Mouse (Mus musculus) embryonic facial prominence, embryonic 12.5 days (tissue): Measurements from ENCODE around the gene Trmu. TPM values are rescaled to one million over a fixed set of nuclear protein-coding genes. Genes with fewer than 3 reads are reported as not detected.
A peak's percentile ranks its signal among the peaks of the same experiment; 100 is the strongest.

Experiments used
- ATAC-seq: fragments of 200-750 bp; cut with Nextera tagmentation; 2 replicates; pipeline ENCODE4 v1.8.0; 2017; ENCODE audit not compliant: insufficient number of reproducible peaks, insufficient read depth, low FRiP score, low TSS enrichment
- H3K27ac ChIP-seq: fragments of 300-500 bp; sonication (generic); 2 replicates; pipeline ENCODE4 v1.5.1; 2016; ENCODE audit warnings: mild to moderate bottlenecking
- H3K27me3 ChIP-seq: fragments of 300-500 bp; sonication (generic); 2 replicates; pipeline ENCODE4 v1.6.1; 2016; ENCODE audit warnings: mild to moderate bottlenecking, moderate library complexity
- H3K36me3 ChIP-seq: fragments of 300-500 bp; sonication (generic); 2 replicates; pipeline ENCODE4 v1.6.1; 2016; ENCODE audit warnings: mild to moderate bottlenecking
- H3K4me1 ChIP-seq: fragments of 300-500 bp; sonication (generic); 2 replicates; pipeline ENCODE4 v1.6.1; 2016
- H3K4me2 ChIP-seq: fragments of 300-500 bp; sonication (generic); replicated peaks from 2 replicates; pipeline ENCODE4 v1.6.1; 2016; ENCODE audit warnings: mild to moderate bottlenecking, moderate library complexity
- H3K4me3 ChIP-seq: fragments of 300-500 bp; sonication (generic); 2 replicates; pipeline ENCODE4 v1.5.1; 2016; ENCODE audit warnings: mild to moderate bottlenecking
- H3K9ac ChIP-seq: fragments of 300-500 bp; sonication (generic); 2 replicates; pipeline ENCODE4 v1.6.1; 2016; ENCODE audit warnings: mild to moderate bottlenecking, moderate library complexity
- H3K9me3 ChIP-seq: fragments of 300-500 bp; sonication (generic); 2 replicates; pipeline ENCODE4 v1.6.1; 2016; ENCODE audit warnings: mild to moderate bottlenecking, moderate library complexity
- WGBS: fragments of 180-500 bp; shearing (Covaris S2); methylation state at CpG from one replicate; pipeline ENCODE4 v1.1.7; 2016; 5-methylcytosine and 5-hydroxymethylcytosine counted together
- polyA plus RNA-seq: library from polyadenylated mRNA; unstranded; fragments of >200 nt; fragmentation: Nextera tagmentation; extraction: Ambion mirVana; gene quantifications from 2 replicates; pipeline ENCODE4 v1.2.1, GENCODE M21; 2016

Trmu gene
- polyA plus RNA-seq, 1 experiment from 2014 or later = 51.8 TPM

DNA sequence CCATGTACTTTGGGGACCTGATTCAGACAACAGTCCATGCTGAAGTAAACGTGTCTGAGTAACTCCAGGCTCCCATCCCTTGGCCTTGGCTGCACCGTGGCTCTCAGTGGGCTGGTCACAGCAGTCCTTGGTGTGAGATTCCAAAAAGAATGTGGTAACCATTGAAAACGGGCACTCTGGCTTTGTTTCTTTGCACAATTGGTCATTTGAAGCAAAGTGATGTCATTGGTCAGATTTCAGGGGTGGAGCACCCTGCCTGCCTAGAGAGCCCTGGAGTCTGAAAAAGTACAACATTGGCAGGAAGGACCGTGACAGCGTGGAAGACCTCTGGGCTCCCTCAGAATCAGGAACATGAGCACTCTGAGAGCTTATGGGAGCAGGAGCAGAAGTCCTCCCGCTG lies 20.3 kb downstream of the Trmu start:
- whole genome bisulfite sequencing = 62% methylated on average over 6 of the region's 6 CpGs
- H3K9ac ChIP-seq = no peak overlapping the region
- H3K4me1 ChIP-seq = no peaks in the 10 kb centered on the region
- peaks cover 55% of the 10 kb centered on the region for H3K36me3 ChIP-seq
- H3K4me3 ChIP-seq = no peak overlapping the region
- no peaks in the 10 kb centered on the region for H3K9me3 ChIP-seq
- H3K27me3 ChIP-seq = no peaks in the 10 kb centered on the region
- no peak overlapping the region for H3K27ac ChIP-seq
- ATAC-seq = no peak
- no peak overlapping the region for H3K4me2 ChIP-seq

DNA sequence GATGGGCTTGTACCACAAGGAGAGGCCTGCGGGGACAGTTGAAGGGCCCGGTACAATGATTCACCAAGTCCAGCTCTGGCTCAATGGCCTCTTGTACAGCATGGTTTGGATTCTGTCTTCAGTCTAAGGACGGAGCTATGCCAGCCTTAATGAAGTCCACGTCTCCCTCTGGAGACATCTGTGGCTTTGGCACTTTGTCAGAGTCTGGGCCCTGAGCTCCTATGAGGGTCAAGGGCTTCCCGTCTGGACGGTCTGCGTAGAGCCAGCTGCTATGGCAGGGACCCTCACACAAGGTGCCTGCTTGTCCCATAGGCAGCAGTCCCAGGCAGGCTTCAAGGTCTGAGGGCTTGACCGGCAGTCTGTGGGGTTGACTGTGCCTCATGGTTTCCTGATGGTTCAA lies 21.2 kb downstream of the Trmu start:
- H3K9me3 ChIP-seq = no peaks in the 10 kb centered on the region
- 88% methylated on average over 8 of the region's 8 CpGs for WGBS
- peaks cover 45% of the 10 kb centered on the region for H3K36me3 ChIP-seq
- no peak for ATAC-seq
- H3K4me1 ChIP-seq = no peaks in the 10 kb centered on the region
- H3K27ac ChIP-seq = no peak overlapping the region
- H3K4me2 ChIP-seq = no peak overlapping the region
- no peaks in the 10 kb centered on the region for H3K27me3 ChIP-seq
- H3K4me3 ChIP-seq = no peak overlapping the region
- no peak overlapping the region for H3K9ac ChIP-seq

GRCm38 (mm10) chr15:85900801-85901200 lies 21.7 kb downstream of the Trmu start:
- ATAC-seq = no peak
- Histone ChIP-seq H3K4me1 (no peaks in the 10 kb centered on the region), H3K36me3 (peaks cover 41% of the 10 kb centered on the region), H3K4me2 (no peak overlapping the region), H3K27ac (no peak overlapping the region), H3K9me3 (no peaks in the 10 kb centered on the region), H3K9ac (no peak overlapping the region), H3K27me3 (no peaks in the 10 kb centered on the region), H3K4me3 (no peak overlapping the region)
- 77% methylated on average over 12 of the region's 12 CpGs for WGBS

- no peak for ATAC-seq
- Histone ChIP-seq H3K4me3 (no peak overlapping the region), H3K27ac (no peak overlapping the region), H3K36me3 (peaks cover 24% of the 10 kb centered on the region), H3K27me3 (no peaks in the 10 kb centered on the region), H3K9me3 (no peaks in the 10 kb centered on the region), H3K4me2 (no peak overlapping the region), H3K4me1 (no peaks in the 10 kb centered on the region), H3K9ac (no peak overlapping the region)
- 74% methylated on average over 10 of the region's 10 CpGs for WGBS
These were observed 23.4 kb downstream of the Trmu start for GRCm38 (mm10) chr15:85902505-85902904.

GRCm38 (mm10) chr15:85903826-85904225 lies 24.7 kb downstream of the Trmu start:
- WGBS = 67% methylated on average over 8 of the region's 8 CpGs
- H3K9me3 ChIP-seq = no peaks in the 10 kb centered on the region
- peaks cover 16% of the 10 kb centered on the region; the same call in 1 of the 2 replicates for H3K36me3 ChIP-seq
- no peak overlapping the region for H3K4me3 ChIP-seq
- no peak overlapping the region for H3K4me2 ChIP-seq
- no peak overlapping the region for H3K27ac ChIP-seq
- no peak for ATAC-seq
- no peak overlapping the region for H3K9ac ChIP-seq
- H3K4me1 ChIP-seq = no peaks in the 10 kb centered on the region
- H3K27me3 ChIP-seq = no peaks in the 10 kb centered on the region

DNA sequence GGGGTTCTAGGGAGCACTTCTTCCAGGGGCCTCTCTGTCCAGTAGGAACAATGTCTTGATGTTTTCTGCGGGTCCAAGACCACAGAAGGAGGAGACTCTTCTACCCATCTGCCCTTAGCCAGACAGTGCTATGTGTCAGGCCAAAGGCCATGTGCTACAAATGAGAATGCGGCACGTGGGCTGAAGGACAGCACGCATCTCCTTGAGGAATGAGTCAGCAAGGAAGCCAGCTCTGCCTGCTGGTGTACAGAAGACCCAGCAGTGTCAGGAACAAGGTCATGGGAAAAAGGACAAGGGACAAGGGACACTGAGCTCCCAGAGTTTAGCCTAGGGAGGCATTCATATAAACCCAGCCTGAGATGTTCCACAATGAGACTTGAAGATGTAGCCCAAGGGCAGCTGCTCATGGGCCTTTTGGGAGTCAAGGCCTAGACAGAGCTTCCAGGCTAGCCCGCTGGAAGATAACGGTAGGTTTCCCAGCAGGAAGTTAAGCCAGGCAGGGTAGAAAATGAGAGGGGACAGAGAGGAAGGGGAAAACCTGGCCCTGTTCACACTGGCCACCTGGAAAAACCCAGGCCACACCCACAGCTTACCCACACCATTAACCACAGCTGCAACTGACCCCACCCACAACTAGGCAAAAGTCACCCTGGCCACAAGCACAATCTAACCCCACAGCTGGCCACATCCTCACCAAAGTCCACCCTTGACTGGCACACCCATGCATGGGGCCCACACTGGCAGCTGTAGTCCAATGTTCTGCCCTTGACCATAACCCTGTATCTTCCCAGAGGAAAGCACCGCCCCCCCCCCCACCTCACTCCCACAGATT lies 29.8 kb downstream of the Trmu start:
- Histone ChIP-seq H3K9me3 (no peaks in the 10 kb centered on the region), H3K9ac (no peak overlapping the region), H3K4me2 (no peak overlapping the region), H3K27ac (no peak overlapping the region), H3K4me1 (peaks cover 8% of the 10 kb centered on the region; the same call in 1 of the 2 replicates), H3K36me3 (no peaks in the 10 kb centered on the region), H3K4me3 (no peak overlapping the region), H3K27me3 (no peaks in the 10 kb centered on the region)
- ATAC-seq = no peak
- 91% methylated on average over 7 of the region's 7 CpGs for WGBS

GRCm38 (mm10) chr15:85909492-85909829 lies 30.3 kb downstream of the Trmu start:
- Histone ChIP-seq H3K27me3 (no peaks in the 10 kb centered on the region), H3K27ac (no peak overlapping the region), H3K4me3 (no peak overlapping the region), H3K9me3 (no peaks in the 10 kb centered on the region), H3K36me3 (no peaks in the 10 kb centered on the region), H3K4me1 (peaks cover 8% of the 10 kb centered on the region; the same call in 1 of the 2 replicates), H3K9ac (no peak overlapping the region), H3K4me2 (no peak overlapping the region)
- 83% methylated on average over 3 of the region's 3 CpGs for WGBS
- no peak for ATAC-seq

GRCm38 (mm10) chr15:85909931-85910330 lies 30.8 kb downstream of the Trmu start:
- Histone ChIP-seq H3K27me3 (no peaks in the 10 kb centered on the region), H3K4me1 (peaks cover 8% of the 10 kb centered on the region; the same call in 1 of the 2 replicates), H3K9ac (0 out of 2 replicates have a peak overlapping the region, but pooled peaks have one; percentile 15), H3K9me3 (no peaks in the 10 kb centered on the region), H3K4me2 (no peak overlapping the region), H3K36me3 (no peaks in the 10 kb centered on the region), H3K4me3 (no peak overlapping the region), H3K27ac (no peak overlapping the region)
- 51% methylated on average over 10 of the region's 10 CpGs for WGBS
- ATAC-seq = no peak

GRCm38 (mm10) chr15:85913605-85914004 lies 34.5 kb downstream of the Trmu start:
- no peak overlapping the region for H3K27ac ChIP-seq
- no peak overlapping the region for H3K9ac ChIP-seq
- H3K36me3 ChIP-seq = no peaks in the 10 kb centered on the region
- 32% methylated on average over 2 of the region's 2 CpGs for WGBS
- ATAC-seq = no peak
- no peaks in the 10 kb centered on the region for H3K27me3 ChIP-seq
- H3K4me1 ChIP-seq = peaks cover 8% of the 10 kb centered on the region; the same call in 1 of the 2 replicates
- no peak overlapping the region for H3K4me3 ChIP-seq
- no peak overlapping the region for H3K4me2 ChIP-seq
- H3K9me3 ChIP-seq = no peaks in the 10 kb centered on the region

- WGBS = 68% methylated on average over 8 of the region's 8 CpGs
- Histone ChIP-seq H3K27me3 (no peaks in the 10 kb centered on the region), H3K36me3 (no peaks in the 10 kb centered on the region), H3K4me2 (no peak overlapping the region), H3K27ac (no peak overlapping the region), H3K4me1 (no peaks in the 10 kb centered on the region), H3K4me3 (no peak overlapping the region), H3K9ac (no peak overlapping the region), H3K9me3 (no peaks in the 10 kb centered on the region)
- no peak for ATAC-seq
These were observed 40.2 kb downstream of the Trmu start for GRCm38 (mm10) chr15:85919191-85919891.

DNA sequence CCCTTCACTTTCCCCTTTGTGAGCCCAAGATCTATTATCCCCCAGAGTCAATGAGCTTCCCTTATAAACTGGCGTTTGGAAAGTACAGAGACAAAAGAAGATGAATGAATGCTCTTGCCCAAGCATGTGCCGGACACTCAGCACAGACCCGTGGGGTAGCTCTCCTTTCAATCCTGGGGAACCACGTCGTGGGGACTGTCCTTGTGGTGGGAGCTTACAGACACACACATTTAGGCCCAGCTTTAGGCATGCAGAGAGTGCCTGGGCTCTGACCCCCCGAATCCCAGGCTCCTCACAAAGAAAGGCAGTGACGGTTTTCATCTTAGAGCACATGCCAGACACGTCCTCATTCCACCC lies 40.8 kb downstream of the Trmu start:
- no peaks in the 10 kb centered on the region for H3K27me3 ChIP-seq
- H3K4me1 ChIP-seq = no peaks in the 10 kb centered on the region
- H3K36me3 ChIP-seq = no peaks in the 10 kb centered on the region
- ATAC-seq = no peak
- no peak overlapping the region for H3K27ac ChIP-seq
- H3K4me3 ChIP-seq = no peak overlapping the region
- no peaks in the 10 kb centered on the region for H3K9me3 ChIP-seq
- 72% methylated on average over 8 of the region's 8 CpGs for WGBS
- no peak overlapping the region for H3K9ac ChIP-seq
- no peak overlapping the region for H3K4me2 ChIP-seq

DNA sequence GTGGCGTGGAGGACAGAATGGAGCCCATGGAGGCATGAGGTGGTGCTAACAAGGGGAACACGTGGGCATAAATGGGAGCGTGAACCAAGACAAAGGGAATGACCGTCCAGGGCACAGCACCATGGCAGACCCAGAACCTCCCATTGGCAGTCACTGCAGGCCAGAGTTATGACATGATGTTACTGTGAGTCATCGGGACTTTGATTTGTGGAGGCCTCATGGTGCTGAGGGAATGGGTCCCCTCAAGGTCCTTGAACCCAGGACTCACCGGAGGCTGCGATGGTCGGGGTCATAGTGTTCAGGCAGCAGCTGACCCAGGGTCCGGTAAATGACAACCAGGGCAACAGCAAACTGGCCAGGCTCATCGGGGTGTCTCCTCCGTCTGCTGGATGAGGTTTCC lies 42.7 kb downstream of the Trmu start:
- H3K4me1 ChIP-seq = no peaks in the 10 kb centered on the region
- no peak overlapping the region for H3K27ac ChIP-seq
- H3K9me3 ChIP-seq = no peaks in the 10 kb centered on the region
- H3K27me3 ChIP-seq = no peaks in the 10 kb centered on the region
- ATAC-seq = no peak
- H3K4me2 ChIP-seq = no peak overlapping the region
- 94% methylated on average over 11 of the region's 11 CpGs for WGBS
- H3K36me3 ChIP-seq = no peaks in the 10 kb centered on the region
- H3K4me3 ChIP-seq = no peak overlapping the region
- no peak overlapping the region for H3K9ac ChIP-seq
